In the genomic region with DNA sequence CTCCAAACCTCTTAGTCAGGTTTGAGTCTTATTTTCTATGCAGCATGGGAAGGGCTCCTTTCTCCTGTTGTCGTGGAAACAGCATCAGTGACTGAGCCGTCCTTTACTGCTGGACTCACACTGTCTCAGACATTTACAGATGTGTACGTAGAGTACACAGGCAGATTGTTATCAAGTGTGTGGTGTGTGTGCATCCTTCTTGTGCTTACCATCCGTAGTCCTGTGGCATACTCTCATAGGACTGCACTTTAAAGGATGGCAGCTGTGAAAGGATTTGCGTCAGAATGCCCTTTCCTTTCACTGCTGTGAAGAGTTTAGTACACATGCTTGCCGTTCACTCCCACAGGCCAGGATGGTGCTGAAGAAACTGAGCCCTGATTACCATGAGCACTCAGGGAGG, we compare ENCODE assay signal across 12 mouse cellular contexts.
DNase-seq lines count a peak whose midpoint lies in the region; ATAC-seq lines count a peak whose summit lies in the region.
"Had no signal": no experiment of that assay in that cellular context is flagged by ENCODE, and none has a peak within 500 bp of the region (broad histone marks: within the 10 kb centered on the region; RNA-seq: fewer than 3 reads in every experiment).

No protein-coding gene starts in this region.

- no peaks in the 10 kb centered on the region for H3K9me3 ChIP-seq in megakaryocyte, embryonic 14.5 days
- H3K9me3 ChIP-seq in forebrain, embryonic 16.5 days (ENCODE audit: control insufficient read depth, low read length), result no peaks in the 10 kb centered on the region
- no peaks in the 10 kb centered on the region for H3K9me3 ChIP-seq in midbrain, embryonic 12.5 days
- no peaks in the 10 kb centered on the region for H3K9me3 ChIP-seq in liver, embryonic 12.5 days (replicated peaks)
- H3K9me3 ChIP-seq: heart, embryonic 15.5 days; neural tube, embryonic 13.5 days had no signal

- no peak overlapping the region for H3K27ac ChIP-seq in forebrain, embryonic 16.5 days (ENCODE audit: low read length)
- no peak overlapping the region for H3K27ac ChIP-seq in midbrain, embryonic 12.5 days (replicated peaks)
- no peak overlapping the region for H3K27ac ChIP-seq in liver, embryonic 12.5 days
- H3K27ac ChIP-seq: heart, embryonic 15.5 days; neural tube, embryonic 13.5 days had no signal

- no peaks in the 10 kb centered on the region for H3K4me1 ChIP-seq in megakaryocyte, embryonic 14.5 days
- 0 out of 2 replicates have a peak, but pooled peaks cover 2% of the 10 kb centered on the region for H3K4me1 ChIP-seq in forebrain, embryonic 16.5 days (replicated peaks; ENCODE audit: control insufficient read depth, insufficient read depth, low read length)
- peaks cover 5% of the 10 kb centered on the region for H3K4me1 ChIP-seq in midbrain, embryonic 12.5 days
- no peaks in the 10 kb centered on the region for H3K4me1 ChIP-seq in liver, embryonic 12.5 days

- no peak overlapping the region for H3K4me2 ChIP-seq in forebrain, embryonic 16.5 days (ENCODE audit: low read length)
- peak overlapping the region; percentile 31 for H3K4me2 ChIP-seq in midbrain, embryonic 12.5 days (replicated peaks)
- no peak overlapping the region for H3K4me2 ChIP-seq in liver, embryonic 12.5 days
- H3K4me2 ChIP-seq: heart, embryonic 15.5 days; neural tube, embryonic 13.5 days had no signal

- DNase-seq in right cerebral cortex, postnatal 36 days (ENCODE audit: low spot score in 2 of 2), result no peak
- no peak for DNase-seq in thymus, postnatal 36 days
- no peak for DNase-seq in left cerebral cortex, postnatal 10 days (ENCODE audit: extremely low spot score in 1 of 2, low spot score in 2 of 2)
- DNase-seq: kidney, adult 11 months; lung, postnatal 4 days had no signal

- H3K4me3 ChIP-seq in megakaryocyte, embryonic 14.5 days (replicated peaks), result peak overlapping the region; percentile 28
- no peak overlapping the region for H3K4me3 ChIP-seq in forebrain, embryonic 16.5 days (replicated peaks; ENCODE audit: low read length)
- H3K4me3 ChIP-seq in midbrain, embryonic 12.5 days, result no peak overlapping the region
- H3K4me3 ChIP-seq in liver, embryonic 12.5 days, result no peak overlapping the region
- H3K4me3 ChIP-seq: heart, embryonic 15.5 days; neural tube, embryonic 13.5 days had no signal

- no peaks in the 10 kb centered on the region for H3K36me3 ChIP-seq in megakaryocyte, embryonic 14.5 days (replicated peaks; ENCODE audit: low read length)
- no peaks in the 10 kb centered on the region for H3K36me3 ChIP-seq in forebrain, embryonic 16.5 days (ENCODE audit: control insufficient read depth, insufficient read depth)
- H3K36me3 ChIP-seq in midbrain, embryonic 12.5 days, result no peaks in the 10 kb centered on the region
- no peaks in the 10 kb centered on the region for H3K36me3 ChIP-seq in liver, embryonic 12.5 days
- H3K36me3 ChIP-seq: heart, embryonic 15.5 days; neural tube, embryonic 13.5 days had no signal

- intact Hi-C loops in left cerebral cortex, postnatal 10 days (cut with DNase I), result no loop called here

- no peaks in the 10 kb centered on the region for H3K27me3 ChIP-seq in megakaryocyte, embryonic 14.5 days (replicated peaks)
- H3K27me3 ChIP-seq in forebrain, embryonic 16.5 days (replicated peaks; ENCODE audit: control insufficient read depth, insufficient read depth, low read length), result no peaks in the 10 kb centered on the region
- H3K27me3 ChIP-seq in midbrain, embryonic 12.5 days, result no peaks in the 10 kb centered on the region
- H3K27me3 ChIP-seq in liver, embryonic 12.5 days (replicated peaks), result no peaks in the 10 kb centered on the region
- H3K27me3 ChIP-seq: heart, embryonic 15.5 days; neural tube, embryonic 13.5 days had no signal

- 21% methylated on average over 6 of the region's 6 CpGs for WGBS in forebrain, embryonic 16.5 days
- WGBS in midbrain, embryonic 12.5 days, result 14% methylated on average over 6 of the region's 6 CpGs
- 61% methylated on average over 6 of the region's 6 CpGs for WGBS in liver, embryonic 12.5 days (ENCODE audit: insufficient replicate concordance)

- no peak for ATAC-seq in megakaryocyte, adult 5-6 weeks (ENCODE audit: poor library complexity, severe bottlenecking)
- peak; percentile 64 for ATAC-seq in forebrain, embryonic 16.5 days
- ATAC-seq in midbrain, embryonic 12.5 days (ENCODE audit: low FRiP score, low read depth), result peak; percentile 77
- no peak for ATAC-seq in liver, embryonic 12.5 days

- no peak overlapping the region for H3K9ac ChIP-seq in forebrain, embryonic 16.5 days (replicated peaks; ENCODE audit: low read depth, low read length)
- no peak overlapping the region for H3K9ac ChIP-seq in midbrain, embryonic 12.5 days (replicated peaks)
- H3K9ac ChIP-seq in liver, embryonic 12.5 days, result no peak overlapping the region
- H3K9ac ChIP-seq: heart, embryonic 15.5 days; neural tube, embryonic 13.5 days had no signal

Comparison
In these comparisons a context has a peak if more than half of its experiments do, and no peak if none do; other contexts are left out.
1. ATAC-seq: peak in forebrain, embryonic 16.5 days (single experiment) and midbrain, embryonic 12.5 days (single experiment); none in megakaryocyte, adult 5-6 weeks (single experiment) and liver, embryonic 12.5 days (single experiment).